Mouse (Mus musculus): ENCODE measurements around the gene Trp53rkb. TPM values are rescaled to one million over a fixed set of nuclear protein-coding genes. Genes with fewer than 3 reads are reported as not detected.

Gene Trp53rkb
- total and polyA plus RNA-seq, 3 experiments = 1.8 to 3.0 (median 2.2) TPM

DNA sequence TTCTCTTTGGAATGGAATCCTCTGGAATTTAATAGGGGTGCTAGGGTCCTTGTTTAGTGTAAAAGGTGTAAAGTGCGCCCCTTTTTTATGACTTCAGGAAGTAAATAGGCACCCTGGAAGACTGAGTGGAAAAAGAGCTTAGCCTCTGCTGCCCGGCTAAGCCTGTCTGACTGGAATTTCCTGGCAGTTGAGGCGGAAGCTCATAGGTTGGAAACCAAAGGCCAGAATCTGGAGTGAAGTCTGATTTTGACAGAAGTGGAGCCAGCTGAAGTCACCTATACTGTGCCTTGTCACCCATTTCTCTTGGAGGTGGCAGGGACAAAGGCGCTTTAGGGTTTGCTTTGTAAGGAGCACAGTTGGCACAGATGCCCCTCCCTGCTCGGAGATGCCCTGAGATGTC lies 38.0 kb downstream of the Trp53rkb start:
- Histone ChIP-seq H3K4me3 (no peak overlapping the region), H3K36me3 (ENCODE audit: control insufficient read depth, insufficient read depth, low read length) (no peaks in the 10 kb centered on the region), H3K9ac (ENCODE audit: low read depth, low read length) (no peak overlapping the region), H3K79me2 (replicated peaks; ENCODE audit: control insufficient read depth, insufficient read depth, low read length) (0 out of 2 replicates have a peak, but pooled peaks cover 3% of the 10 kb centered on the region), H3K27ac (no peak overlapping the region), H3K27me3 (ENCODE audit: control insufficient read depth, insufficient read depth, low read length) (no peaks in the 10 kb centered on the region), H3K4me1 (ENCODE audit: control insufficient read depth, insufficient read depth, low read length) (peaks cover 3% of the 10 kb centered on the region; the same call in 1 of the 2 replicates)
- no peak for DNase-seq
- TF ChIP-seq CTCF (IDR thresholded peaks at IDR 0.05) (no peak), POLR2A (IDR thresholded peaks at IDR 0.05; ENCODE audit: insufficient read depth, low read depth, low read length) (no peak), EP300 (IDR thresholded peaks at IDR 0.05; ENCODE audit: insufficient read depth, low read depth, low read length) (no peak)
- intact Hi-C loops (cut with DNase I) = no loop called here
- WGBS = 82% methylated on average over 5 of the region's 5 CpGs

DNA sequence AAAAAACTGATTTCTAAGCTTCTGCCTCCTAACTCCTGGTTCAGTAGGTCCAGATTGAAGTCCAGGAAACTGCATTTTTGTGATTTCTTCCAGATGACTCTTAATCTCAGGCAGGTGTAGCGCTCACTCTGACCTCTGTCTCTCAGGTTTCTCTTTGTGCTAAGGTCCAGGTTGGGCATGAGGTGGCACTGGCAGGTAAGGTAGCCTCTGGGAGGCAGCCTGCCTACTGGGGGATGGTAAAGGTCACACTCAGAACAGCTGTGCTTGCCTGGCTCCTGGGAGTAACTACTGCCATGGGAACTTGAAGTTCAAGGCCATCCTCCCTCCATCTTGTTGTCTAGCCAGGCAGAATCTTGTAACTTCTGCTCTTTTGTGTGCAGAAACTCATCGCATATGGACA lies 41.8 kb downstream of the Trp53rkb start:
- intact Hi-C loops (cut with DNase I) = no loop called here
- H3K36me3 ChIP-seq (ENCODE audit: control insufficient read depth, insufficient read depth, low read length) = no peaks in the 10 kb centered on the region
- H3K4me1 ChIP-seq (ENCODE audit: control insufficient read depth, insufficient read depth, low read length) = no peaks in the 10 kb centered on the region
- H3K27ac ChIP-seq = no peak overlapping the region
- no peak overlapping the region for H3K9ac ChIP-seq (ENCODE audit: low read depth, low read length)
- H3K4me3 ChIP-seq = no peak overlapping the region
- TF ChIP-seq CTCF (IDR thresholded peaks at IDR 0.05) = no peak
- TF ChIP-seq EP300 (IDR thresholded peaks at IDR 0.05; ENCODE audit: insufficient read depth, low read depth, low read length) = no peak
- no peak for TF ChIP-seq POLR2A (IDR thresholded peaks at IDR 0.05; ENCODE audit: insufficient read depth, low read depth, low read length)
- no peak for DNase-seq
- no peaks in the 10 kb centered on the region for H3K79me2 ChIP-seq (replicated peaks; ENCODE audit: control insufficient read depth, insufficient read depth, low read length)
- WGBS = 96% methylated on average over 2 of the region's 2 CpGs
- no peaks in the 10 kb centered on the region for H3K27me3 ChIP-seq (ENCODE audit: control insufficient read depth, insufficient read depth, low read length)

DNA sequence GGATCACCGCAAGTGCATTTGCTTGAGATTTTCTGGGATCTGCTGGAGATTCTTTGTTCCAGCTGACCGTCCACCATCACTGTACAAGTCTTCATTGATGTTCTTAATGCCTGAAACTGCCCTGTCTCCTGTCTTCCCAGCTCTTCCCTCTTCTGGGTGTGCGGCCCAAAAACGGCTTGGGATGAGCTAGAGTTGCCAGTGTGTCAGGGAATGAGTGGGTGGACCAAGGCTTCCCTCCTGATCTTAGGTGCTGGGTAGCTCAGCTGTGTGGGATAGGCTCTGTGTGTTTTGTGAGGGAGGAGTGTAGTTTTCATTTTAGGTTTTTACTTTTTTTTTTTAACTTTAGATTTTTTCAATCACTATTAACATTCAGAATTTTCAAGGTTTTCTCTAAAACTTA lies 42.5 kb downstream of the Trp53rkb start:
- WGBS = 91% methylated on average over 4 of the region's 4 CpGs
- TF ChIP-seq EP300 (IDR thresholded peaks at IDR 0.05; ENCODE audit: insufficient read depth, low read depth, low read length) (no peak), POLR2A (IDR thresholded peaks at IDR 0.05; ENCODE audit: insufficient read depth, low read depth, low read length) (no peak), CTCF (IDR thresholded peaks at IDR 0.05) (no peak)
- Histone ChIP-seq H3K27ac (no peak overlapping the region), H3K9ac (ENCODE audit: low read depth, low read length) (no peak overlapping the region), H3K4me1 (ENCODE audit: control insufficient read depth, insufficient read depth, low read length) (no peaks in the 10 kb centered on the region), H3K4me3 (no peak overlapping the region), H3K79me2 (replicated peaks; ENCODE audit: control insufficient read depth, insufficient read depth, low read length) (no peaks in the 10 kb centered on the region), H3K36me3 (ENCODE audit: control insufficient read depth, insufficient read depth, low read length) (no peaks in the 10 kb centered on the region), H3K27me3 (ENCODE audit: control insufficient read depth, insufficient read depth, low read length) (no peaks in the 10 kb centered on the region)
- intact Hi-C loops (cut with DNase I) = no loop called here
- DNase-seq = no peak

DNA sequence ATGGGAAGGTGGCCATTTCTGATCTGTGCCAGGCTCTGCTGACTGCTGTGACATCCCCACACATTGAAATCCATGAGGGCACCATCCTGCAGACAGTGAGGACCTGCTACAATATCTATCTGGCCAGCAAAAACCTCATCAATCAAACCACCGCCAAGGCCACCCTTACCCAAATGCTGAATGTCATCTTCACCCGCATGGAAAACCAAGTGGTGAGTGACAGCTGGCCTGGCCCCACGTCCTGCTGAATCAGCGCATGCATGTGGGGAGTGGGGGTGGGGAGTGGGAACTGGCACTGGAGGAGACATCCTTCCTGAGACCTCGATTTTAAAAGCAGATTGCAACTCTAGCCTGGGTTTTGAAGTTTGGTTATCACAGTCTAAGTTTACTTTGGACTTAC lies 43.2 kb downstream of the Trp53rkb start:
- no peak overlapping the region for H3K9ac ChIP-seq (ENCODE audit: low read depth, low read length)
- H3K27ac ChIP-seq = no peak overlapping the region
- H3K36me3 ChIP-seq (ENCODE audit: control insufficient read depth, insufficient read depth, low read length) = no peaks in the 10 kb centered on the region
- WGBS = 64% methylated on average over 5 of the region's 5 CpGs
- intact Hi-C loops (cut with DNase I) = no loop called here
- H3K79me2 ChIP-seq (replicated peaks; ENCODE audit: control insufficient read depth, insufficient read depth, low read length) = no peaks in the 10 kb centered on the region
- H3K4me3 ChIP-seq = no peak overlapping the region
- no peak for TF ChIP-seq EP300 (IDR thresholded peaks at IDR 0.05; ENCODE audit: insufficient read depth, low read depth, low read length)
- TF ChIP-seq CTCF (IDR thresholded peaks at IDR 0.05) = no peak
- no peak for TF ChIP-seq POLR2A (IDR thresholded peaks at IDR 0.05; ENCODE audit: insufficient read depth, low read depth, low read length)
- no peaks in the 10 kb centered on the region for H3K4me1 ChIP-seq (ENCODE audit: control insufficient read depth, insufficient read depth, low read length)
- DNase-seq = no peak
- H3K27me3 ChIP-seq (ENCODE audit: control insufficient read depth, insufficient read depth, low read length) = no peaks in the 10 kb centered on the region

- Histone ChIP-seq H3K9ac (ENCODE audit: low read depth, low read length) (no peak overlapping the region), H3K27me3 (ENCODE audit: control insufficient read depth, insufficient read depth, low read length) (no peaks in the 10 kb centered on the region), H3K4me3 (no peak overlapping the region), H3K27ac (no peak overlapping the region), H3K79me2 (replicated peaks; ENCODE audit: control insufficient read depth, insufficient read depth, low read length) (no peaks in the 10 kb centered on the region), H3K36me3 (ENCODE audit: control insufficient read depth, insufficient read depth, low read length) (no peaks in the 10 kb centered on the region), H3K4me1 (ENCODE audit: control insufficient read depth, insufficient read depth, low read length) (no peaks in the 10 kb centered on the region)
- intact Hi-C loops (cut with DNase I) = no loop called here
- DNase-seq = no peak
- 91% methylated on average over 4 of the region's 4 CpGs for WGBS
- TF ChIP-seq EP300 (IDR thresholded peaks at IDR 0.05; ENCODE audit: insufficient read depth, low read depth, low read length) (no peak), CTCF (IDR thresholded peaks at IDR 0.05) (no peak), POLR2A (IDR thresholded peaks at IDR 0.05; ENCODE audit: insufficient read depth, low read depth, low read length) (no peak)
Measured at GRCm38 (mm10) chr2:166841813-166842212, 49.5 kb downstream of the Trp53rkb start.

Other genes with a start within 250 kb of the Trp53rkb start
- gene Prex1, start 78.7 kb upstream of the Trp53rkb start, total RNA-seq (2021) = 1 to 10 TPM; 5.2 to 6.0 TPM
- 9.3 and 9.8 TPM in 2 replicates for gene Prex1, start 78.7 kb upstream of the Trp53rkb start, polyA plus RNA-seq (2012; rRNA removed)
- 10 to 100 TPM; 45.4 to 50.4 TPM for gene Arfgef2, start 13.1 kb downstream of the Trp53rkb start, total RNA-seq (2021)
- 12.5 and 20.4 TPM in 2 replicates for gene Arfgef2, start 13.1 kb downstream of the Trp53rkb start, polyA plus RNA-seq (2012; rRNA removed)
- gene Cse1l, start 113.5 kb downstream of the Trp53rkb start, total RNA-seq (2021) = 10 to 100 TPM; 37.5 to 41.2 TPM
- 15.8 and 33.3 TPM in 2 replicates for gene Cse1l, start 113.5 kb downstream of the Trp53rkb start, polyA plus RNA-seq (2012; rRNA removed)
- gene Stau1, start 203.8 kb downstream of the Trp53rkb start, total RNA-seq (2021) = 10 to 100 TPM; 40.2 to 44.9 TPM
- 27.7 and 34.5 TPM in 2 replicates for gene Stau1, start 203.8 kb downstream of the Trp53rkb start, polyA plus RNA-seq (2012; rRNA removed)
- 10 to 100 TPM; 10.9 to 11.3 TPM for gene Ddx27, start 222.7 kb downstream of the Trp53rkb start, total RNA-seq (2021)
- gene Ddx27, start 222.7 kb downstream of the Trp53rkb start, polyA plus RNA-seq (2012; rRNA removed) = 6.9 and 7.7 TPM in 2 replicates

Measured in heart, adult 2 months (tissue).